Mouse (Mus musculus): ENCODE data around the gene Otud4. TPM values are rescaled to one million over a fixed set of nuclear protein-coding genes. Genes with fewer than 3 reads are reported as not detected.
"Not testable (repeated sequence)": the region's sequence is repeated elsewhere in the genome, so short reads cannot be mapped to it uniquely, and the experiment has no call there.

Otud4 gene
- total and polyA plus RNA-seq, 3 experiments: 45.3 to 53.4 (median 51.7) TPM

GRCm38 (mm10) chr8:79680965-79681364 lies 41.5 kb downstream of the Otud4 start:
- Histone ChIP-seq H3K4me3 (ENCODE audit: control insufficient read depth in 1 of 2, insufficient read depth in 1 of 2, low read depth in 2 of 2, low read length in 2 of 2) (peak overlapping the region; percentile 72 to 91), H3K27ac (ENCODE audit: control insufficient read depth, low read depth, low read length) (no peak overlapping the region), H3K36me3 (ENCODE audit: control insufficient read depth in 1 of 2, insufficient read depth in 2 of 2, low read length in 2 of 2) (peaks cover 15 to 22% of the 10 kb centered on the region in 2 experiments), H3K4me1 (ENCODE audit: control insufficient read depth in 1 of 2, insufficient read depth in 2 of 2, low read length in 2 of 2) (peaks cover 9 to 12% of the 10 kb centered on the region in 2 experiments), H3K9ac (ENCODE audit: control insufficient read depth, low read depth, low read length, poor library complexity, severe bottlenecking) (peak overlapping the region; percentile 76), H3K9me3 (replicated peaks; ENCODE audit: insufficient read depth, low read length) (no peaks in the 10 kb centered on the region), H3K27me3 (ENCODE audit: control insufficient read depth in 1 of 2, insufficient read depth in 2 of 2, low read length in 2 of 2) (no peaks in the 10 kb centered on the region), H3K79me2 (ENCODE audit: control insufficient read depth, insufficient read depth, low read length, poor library complexity) (no peaks in the 10 kb centered on the region)
- TF ChIP-seq MAX (IDR thresholded peaks at IDR 0.05; ENCODE audit: low read length) (0 out of 2 replicates have a peak, but pooled peaks have one; percentile 15), EP300 (IDR thresholded peaks at IDR 0.05; ENCODE audit: low read depth in 1 of 2, low read length in 2 of 2) (no peak), MXI1 (IDR thresholded peaks at IDR 0.05; ENCODE audit: low read depth, low read length) (peak; percentile 47), HCFC1 (IDR thresholded peaks at IDR 0.05; ENCODE audit: low read depth, low read length) (no peak)
- no peak for DNase-seq (ENCODE audit: low read depth, low spot score)

- H3K9me3 ChIP-seq (replicated peaks; ENCODE audit: insufficient read depth, low read length); H3K79me2 ChIP-seq (ENCODE audit: control insufficient read depth, insufficient read depth, low read length, poor library complexity); H3K4me3 ChIP-seq (ENCODE audit: control insufficient read depth in 1 of 2, insufficient read depth in 1 of 2, low read depth in 2 of 2, low read length in 2 of 2); H3K4me1 ChIP-seq (ENCODE audit: control insufficient read depth in 1 of 2, insufficient read depth in 2 of 2, low read length in 2 of 2); H3K27me3 ChIP-seq (ENCODE audit: control insufficient read depth in 1 of 2, insufficient read depth in 2 of 2, low read length in 2 of 2); H3K9ac ChIP-seq (ENCODE audit: control insufficient read depth, low read depth, low read length, poor library complexity, severe bottlenecking); DNase-seq (ENCODE audit: low read depth, low spot score); H3K27ac ChIP-seq (ENCODE audit: control insufficient read depth, low read depth, low read length): not testable (repeated sequence)
- TF ChIP-seq ZNF384 (IDR thresholded peaks at IDR 0.05; ENCODE audit: low read depth, low read length): peak; percentile 60
- peaks cover 20 to 59% of the 10 kb centered on the region in 2 experiments for H3K36me3 ChIP-seq (ENCODE audit: control insufficient read depth in 1 of 2, insufficient read depth in 2 of 2, low read length in 2 of 2)
Measured at GRCm38 (mm10) chr8:79685927-79686326, 46.5 kb downstream of the Otud4 start.

- Histone ChIP-seq H3K9me3 (replicated peaks; ENCODE audit: insufficient read depth, low read length) (no peaks in the 10 kb centered on the region), H3K4me1 (ENCODE audit: control insufficient read depth in 1 of 2, insufficient read depth in 2 of 2, low read length in 2 of 2) (no peaks in the 10 kb centered on the region), H3K27ac (ENCODE audit: control insufficient read depth, low read depth, low read length) (no peak overlapping the region), H3K27me3 (ENCODE audit: control insufficient read depth in 1 of 2, insufficient read depth in 2 of 2, low read length in 2 of 2) (no peaks in the 10 kb centered on the region), H3K9ac (ENCODE audit: control insufficient read depth, low read depth, low read length, poor library complexity, severe bottlenecking) (no peak overlapping the region), H3K4me3 (ENCODE audit: control insufficient read depth in 1 of 2, insufficient read depth in 1 of 2, low read depth in 2 of 2, low read length in 2 of 2) (no peak overlapping the region), H3K36me3 (ENCODE audit: control insufficient read depth in 1 of 2, insufficient read depth in 2 of 2, low read length in 2 of 2) (peaks cover 2 to 73% of the 10 kb centered on the region in 2 experiments; a peak in 2 of 4 replicates), H3K79me2 (ENCODE audit: control insufficient read depth, insufficient read depth, low read length, poor library complexity) (no peaks in the 10 kb centered on the region)
- DNase-seq (ENCODE audit: low read depth, low spot score): no peak
- no peak for TF ChIP-seq E2F4 (IDR thresholded peaks at IDR 0.05; ENCODE audit: borderline replicate concordance, low read depth, low read length)
- TF ChIP-seq ZMIZ1 (IDR thresholded peaks at IDR 0.05; ENCODE audit: low read depth, low read length): no peak
- no peak for TF ChIP-seq POLR2A (IDR thresholded peaks at IDR 0.05; ENCODE audit: control insufficient read depth in 1 of 2, insufficient read depth in 1 of 2, low read depth in 1 of 2, low read length in 2 of 2, poor library complexity in 1 of 2)
- TF ChIP-seq HCFC1 (IDR thresholded peaks at IDR 0.05; ENCODE audit: low read depth, low read length): no peak
- TF ChIP-seq RAD21 (IDR thresholded peaks at IDR 0.05; ENCODE audit: low read depth, low read length): no peak
- TF ChIP-seq SMC3 (IDR thresholded peaks at IDR 0.05; ENCODE audit: low read depth, low read length): no peak
- no peak for TF ChIP-seq TBP (IDR thresholded peaks at IDR 0.05; ENCODE audit: low read depth, low read length)
- no peak for TF ChIP-seq CHD1 (IDR thresholded peaks at IDR 0.05; ENCODE audit: low read depth, low read length)
- TF ChIP-seq ETS1 (IDR thresholded peaks at IDR 0.05; ENCODE audit: low read depth, low read length): no peak
Measured at GRCm38 (mm10) chr8:79692531-79692930, 53.1 kb downstream of the Otud4 start.

All from MEL (cell line).